Comparison of ENCODE assay signal across 7 mouse cellular contexts in genomic region chr1:180196508-180196907, GRCm38 (mm10). TPM values are rescaled to one million over a fixed set of nuclear protein-coding genes. Genes with fewer than 3 reads are reported as not detected.
A peak's percentile ranks its signal among the peaks of the same experiment; 100 is the strongest.
DNase-seq lines count a peak whose midpoint lies in the region; ATAC-seq lines count a peak whose summit lies in the region.

No protein-coding gene starts in this region.

- H3K9ac ChIP-seq in lung, embryonic 15.5 days: no peak overlapping the region
- no peak overlapping the region; the same call in 1 of the 2 replicates for H3K9ac ChIP-seq in forebrain, embryonic 16.5 days (replicated peaks; ENCODE audit: low read depth, low read length)
- no peak overlapping the region for H3K9ac ChIP-seq in neural tube, embryonic 15.5 days (replicated peaks)

- H3K36me3 ChIP-seq in lung, embryonic 15.5 days: no peaks in the 10 kb centered on the region
- no peaks in the 10 kb centered on the region for H3K36me3 ChIP-seq in forebrain, embryonic 16.5 days (ENCODE audit: control insufficient read depth, insufficient read depth)
- H3K36me3 ChIP-seq in neural tube, embryonic 15.5 days: no peaks in the 10 kb centered on the region

- WGBS in lung, embryonic 15.5 days: 83% methylated on average over 9 of the region's 9 CpGs
- WGBS in forebrain, embryonic 16.5 days: 79% methylated on average over 9 of the region's 9 CpGs
- WGBS in neural tube, embryonic 15.5 days: 91% methylated on average over 9 of the region's 9 CpGs

- H3K9me3 ChIP-seq in lung, embryonic 15.5 days: no peaks in the 10 kb centered on the region
- H3K9me3 ChIP-seq in forebrain, embryonic 16.5 days (ENCODE audit: control insufficient read depth, low read length): no peaks in the 10 kb centered on the region
- H3K9me3 ChIP-seq in neural tube, embryonic 15.5 days (replicated peaks): no peaks in the 10 kb centered on the region

- H3K27ac ChIP-seq in lung, embryonic 15.5 days: no peak overlapping the region
- H3K27ac ChIP-seq in forebrain, embryonic 16.5 days (ENCODE audit: low read length): no peak overlapping the region
- H3K27ac ChIP-seq in neural tube, embryonic 15.5 days (replicated peaks): peak overlapping the region; percentile 71; the same call in 1 of the 2 replicates

- H3K4me1 ChIP-seq in lung, embryonic 15.5 days: peaks cover 8% of the 10 kb centered on the region; the same call in 1 of the 2 replicates
- H3K4me1 ChIP-seq in forebrain, embryonic 16.5 days (replicated peaks; ENCODE audit: control insufficient read depth, insufficient read depth, low read length): peaks cover 12% of the 10 kb centered on the region
- peaks cover 16% of the 10 kb centered on the region for H3K4me1 ChIP-seq in neural tube, embryonic 15.5 days

- peak overlapping the region; percentile 97 for H3K4me2 ChIP-seq in lung, embryonic 15.5 days
- peak overlapping the region; percentile 56 for H3K4me2 ChIP-seq in forebrain, embryonic 16.5 days (ENCODE audit: low read length)
- H3K4me2 ChIP-seq in neural tube, embryonic 15.5 days: peak overlapping the region; percentile 96

- no peak for DNase-seq in lung, postnatal 4 days
- DNase-seq in kidney, postnatal 36 days: peak; percentile 83 to 85
- no peak for DNase-seq in spleen, postnatal 10 days (ENCODE audit: low spot score in 2 of 2)
- DNase-seq in ovary, postnatal 14 days (ENCODE audit: low spot score): no peak

- H3K27me3 ChIP-seq in lung, embryonic 15.5 days: no peaks in the 10 kb centered on the region
- peaks cover 7% of the 10 kb centered on the region; the same call in 1 of the 2 replicates for H3K27me3 ChIP-seq in forebrain, embryonic 16.5 days (replicated peaks; ENCODE audit: control insufficient read depth, insufficient read depth, low read length)
- H3K27me3 ChIP-seq in neural tube, embryonic 15.5 days (replicated peaks): peaks cover 4% of the 10 kb centered on the region; the same call in 1 of the 2 replicates

- ATAC-seq in lung, embryonic 15.5 days (ENCODE audit: borderline replicate concordance, extremely low read depth, low FRiP score, low TSS enrichment): no peak
- no peak for ATAC-seq in forebrain, embryonic 16.5 days
- ATAC-seq in neural tube, embryonic 15.5 days (ENCODE audit: low FRiP score): no peak

- H3K4me3 ChIP-seq in lung, embryonic 15.5 days: peak overlapping the region; percentile 67; the same call in 1 of the 2 replicates
- H3K4me3 ChIP-seq in forebrain, embryonic 16.5 days (replicated peaks; ENCODE audit: low read length): peak overlapping the region; percentile 56
- H3K4me3 ChIP-seq in neural tube, embryonic 15.5 days (replicated peaks): peak overlapping the region; percentile 74

RNA-seq across cellular contexts. Expression of gene Coq8a, which starts 2.9 kb away (rescaled TPM):
- 8.3 and 9.3 TPM in 2 replicates for polyA plus RNA-seq in lung, embryonic 15.5 days (2015; fragmentation: Nextera tagmentation; extraction: Ambion mirVana)
- 4.1 and 5.1 TPM in 2 replicates for polyA plus RNA-seq in forebrain, embryonic 16.5 days (2015; fragmentation: Nextera tagmentation; extraction: Ambion mirVana)
- 3.4 and 5.8 TPM in 2 replicates for polyA plus RNA-seq in neural tube, embryonic 15.5 days (2015; fragmentation: Nextera tagmentation; extraction: Ambion mirVana)

Comparison
In these comparisons a context has a peak if more than half of its experiments do, and no peak if none do; other contexts are left out.
1. DNase-seq: peak in kidney, postnatal 36 days (2 of 2); none in lung, postnatal 4 days (0 of 2), spleen, postnatal 10 days (0 of 2) and ovary, postnatal 14 days (single experiment).
2. Peak in every context shown above with its lines, with median percentiles within 50 percentile points of each other: H3K4me2 ChIP-seq and H3K4me3 ChIP-seq.